Mouse (Mus musculus): ENCODE measurements at regions not wholly inside any gene's neighbourhood (a gene's known extent, or its start where the extent isn't known, plus 50 kb on each side); places are given as distances from the start of the nearest gene placed in this dataset.

DNA sequence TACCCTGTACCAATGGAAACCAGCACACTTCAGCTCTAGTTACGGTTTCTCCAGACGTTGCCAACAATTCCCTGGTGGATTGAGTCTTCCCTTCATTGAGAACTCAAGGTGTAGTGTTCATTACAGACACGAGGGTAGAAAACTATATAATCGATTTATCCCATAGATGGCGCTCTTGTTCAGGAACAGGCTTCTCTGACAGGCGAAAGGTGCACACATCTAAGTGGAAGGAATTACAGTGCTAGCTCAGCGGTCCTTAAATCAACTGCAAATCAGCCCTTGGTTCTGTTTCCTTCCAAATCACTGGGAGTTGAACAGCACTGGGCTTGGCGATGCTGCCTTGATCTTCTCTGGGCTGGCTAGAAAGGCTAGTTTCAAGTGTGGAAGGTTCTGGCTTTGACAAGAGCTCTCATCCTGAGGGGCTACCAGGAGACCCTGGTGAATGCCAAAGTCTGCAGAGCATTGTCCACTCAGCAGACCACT is 161.1 kb downstream of the March11 start:
- Histone ChIP-seq H3K4me2 (ENCODE audit: low read depth) (no peak overlapping the region), H3K9me3 (ENCODE audit: control insufficient read depth, low read length) (no peaks in the 10 kb centered on the region), H3K9ac (replicated peaks) (no peak overlapping the region), H3K4me1 (replicated peaks; ENCODE audit: control insufficient read depth in 2 of 2, insufficient read depth in 2 of 2, low read length in 1 of 2) (no peaks in the 10 kb centered on the region), H3K36me3 (replicated peaks; ENCODE audit: control insufficient read depth, insufficient read depth, low read depth) (no peaks in the 10 kb centered on the region), H3K27me3 (ENCODE audit: control insufficient read depth, insufficient read depth, low read length) (no peaks in the 10 kb centered on the region), H3K4me3 (ENCODE audit: insufficient read depth in 1 of 2, low read depth in 2 of 2, low read length in 2 of 2) (no peak overlapping the region), H3K27ac (no peak overlapping the region)
- 7% methylated on average over 8 of the region's 8 CpGs for WGBS (ENCODE audit: insufficient replicate concordance)
- TF ChIP-seq CTCF (IDR thresholded peaks at IDR 0.05; ENCODE audit: low read depth) (peak; percentile 45), EP300 (IDR thresholded peaks at IDR 0.05; ENCODE audit: low read depth) (no peak)
- DNase-seq (ENCODE audit: low read depth in 3 of 3, low spot score in 3 of 3) = peak in 1 of 3 experiments; percentile 0
- ATAC-seq (ENCODE audit: insufficient read depth) = no peak

DNA sequence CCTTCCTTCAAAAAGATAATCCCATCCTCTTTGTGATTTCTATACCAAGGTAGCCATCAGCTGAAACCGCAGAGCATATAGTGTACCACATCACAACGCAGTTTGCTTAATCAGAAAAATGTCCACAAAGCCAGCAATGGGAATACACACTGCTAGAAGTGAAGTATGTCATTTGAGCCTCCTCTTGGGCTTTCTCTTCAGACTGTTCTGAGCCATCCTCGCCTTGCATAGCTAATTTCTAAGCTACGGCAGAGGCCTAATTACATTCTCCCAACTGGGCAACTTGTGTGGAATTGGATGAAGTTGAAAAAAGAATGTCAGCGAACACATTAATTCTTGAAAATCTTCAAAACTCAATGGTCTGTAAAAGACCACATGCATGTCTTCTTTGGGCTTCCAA is 178.5 kb downstream of the March11 start:
- ATAC-seq (ENCODE audit: insufficient read depth) (no peak), DNase-seq (ENCODE audit: low read depth in 3 of 3, low spot score in 3 of 3) (no peak)
- 62% methylated on average over 5 of the region's 5 CpGs for WGBS (ENCODE audit: insufficient replicate concordance)
- Histone ChIP-seq H3K9ac (replicated peaks) (no peak overlapping the region), H3K9me3 (ENCODE audit: control insufficient read depth, low read length) (no peaks in the 10 kb centered on the region), H3K36me3 (replicated peaks; ENCODE audit: control insufficient read depth, insufficient read depth, low read depth) (no peaks in the 10 kb centered on the region), H3K27me3 (ENCODE audit: control insufficient read depth, insufficient read depth, low read length) (no peaks in the 10 kb centered on the region), H3K4me3 (ENCODE audit: insufficient read depth in 1 of 2, low read depth in 2 of 2, low read length in 2 of 2) (no peak overlapping the region), H3K4me1 (replicated peaks; ENCODE audit: control insufficient read depth in 2 of 2, insufficient read depth in 2 of 2, low read length in 1 of 2) (no peaks in the 10 kb centered on the region), H3K4me2 (ENCODE audit: low read depth) (no peak overlapping the region), H3K27ac (no peak overlapping the region)
- TF ChIP-seq EP300 (IDR thresholded peaks at IDR 0.05; ENCODE audit: low read depth) (no peak), CTCF (IDR thresholded peaks at IDR 0.05; ENCODE audit: low read depth) (no peak)
